Mouse (Mus musculus): Measurements from ENCODE around the gene Gpatch2l. TPM values are rescaled to one million over a fixed set of nuclear protein-coding genes. Genes with fewer than 3 reads are reported as not detected.

Gpatch2l gene
- polyA plus RNA-seq, 1 experiment from 2014 or later, result 14.5 TPM

GRCm38 (mm10) chr12:86331248-86331647 lies 89.6 kb downstream of the Gpatch2l start:
- H3K9me3 ChIP-seq (ENCODE audit: control insufficient read depth, low read length), result no peaks in the 10 kb centered on the region
- no peak for DNase-seq (ENCODE audit: low spot score)
- H3K27me3 ChIP-seq (replicated peaks; ENCODE audit: control insufficient read depth, insufficient read depth, low read length), result no peaks in the 10 kb centered on the region
- H3K9ac ChIP-seq (ENCODE audit: low read depth, low read length), result no peak overlapping the region
- no peaks in the 10 kb centered on the region for H3K36me3 ChIP-seq (ENCODE audit: control insufficient read depth, insufficient read depth, low read length)
- no peak overlapping the region for H3K4me3 ChIP-seq (ENCODE audit: low read depth, low read length)
- no peaks in the 10 kb centered on the region for H3K4me1 ChIP-seq (replicated peaks; ENCODE audit: control insufficient read depth, insufficient read depth, low read length)
- no peak overlapping the region for H3K27ac ChIP-seq (ENCODE audit: low read depth, low read length)
- ATAC-seq (replicated peaks; ENCODE audit: low FRiP score), result no peak
- H3K4me2 ChIP-seq, result no peak overlapping the region
- WGBS, result 78% methylated on average over 10 of the region's 10 CpGs

- Histone ChIP-seq H3K9ac (ENCODE audit: low read depth, low read length) (no peak overlapping the region), H3K27ac (ENCODE audit: low read depth, low read length) (no peak overlapping the region), H3K4me1 (replicated peaks; ENCODE audit: control insufficient read depth, insufficient read depth, low read length) (no peaks in the 10 kb centered on the region), H3K4me3 (ENCODE audit: low read depth, low read length) (no peak overlapping the region), H3K27me3 (replicated peaks; ENCODE audit: control insufficient read depth, insufficient read depth, low read length) (no peaks in the 10 kb centered on the region), H3K36me3 (ENCODE audit: control insufficient read depth, insufficient read depth, low read length) (no peaks in the 10 kb centered on the region), H3K9me3 (ENCODE audit: control insufficient read depth, low read length) (no peaks in the 10 kb centered on the region), H3K4me2 (no peak overlapping the region)
- 88% methylated on average over 3 of the region's 3 CpGs for WGBS
- DNase-seq (ENCODE audit: low spot score), result no peak
- no peak for ATAC-seq (replicated peaks; ENCODE audit: low FRiP score)
Measured at GRCm38 (mm10) chr12:86336209-86336608, 94.6 kb downstream of the Gpatch2l start.

GRCm38 (mm10) chr12:86336887-86337286 lies 95.2 kb downstream of the Gpatch2l start:
- ATAC-seq (replicated peaks; ENCODE audit: low FRiP score), result no peak

More at GRCm38 (mm10) chr12:86336887-86337286, 95.2 kb downstream of the Gpatch2l start:
- Histone ChIP-seq H3K4me1 (replicated peaks; ENCODE audit: control insufficient read depth, insufficient read depth, low read length) (no peaks in the 10 kb centered on the region), H3K4me2 (no peak overlapping the region), H3K9ac (ENCODE audit: low read depth, low read length) (no peak overlapping the region), H3K36me3 (ENCODE audit: control insufficient read depth, insufficient read depth, low read length) (no peaks in the 10 kb centered on the region), H3K27ac (ENCODE audit: low read depth, low read length) (no peak overlapping the region), H3K27me3 (replicated peaks; ENCODE audit: control insufficient read depth, insufficient read depth, low read length) (no peaks in the 10 kb centered on the region), H3K9me3 (ENCODE audit: control insufficient read depth, low read length) (no peaks in the 10 kb centered on the region), H3K4me3 (ENCODE audit: low read depth, low read length) (no peak overlapping the region)
- 36% methylated on average over 7 of the region's 7 CpGs for WGBS
- DNase-seq (ENCODE audit: low spot score), result no peak

Other genes starting within 250 kb of the Gpatch2l start
- 12.4 and 14.7 TPM in 2 replicates for gene Tgfb3, start 162.8 kb upstream of the Gpatch2l start, polyA plus RNA-seq (2014; fragmentation: Nextera tagmentation; extraction: Ambion mirVana)
- 26.3 and 28.1 TPM in 2 replicates for gene Ift43, start 159.3 kb upstream of the Gpatch2l start, polyA plus RNA-seq (2014; fragmentation: Nextera tagmentation; extraction: Ambion mirVana)
- 0.04 TPM in 1 of 2 replicates, not detected in the other for gene Esrrb, start 119.3 kb downstream of the Gpatch2l start, polyA plus RNA-seq (2014; fragmentation: Nextera tagmentation; extraction: Ambion mirVana)

All from liver, embryonic 11.5 days (tissue).